Mouse (Mus musculus) heart, embryonic 11.5 days (tissue): ENCODE results near the gene Lrsam1. TPM values are rescaled to one million over a fixed set of nuclear protein-coding genes. Genes with fewer than 3 reads are reported as not detected.
A peak's percentile ranks its signal among the peaks of the same experiment; 100 is the strongest.

ENCODE experiments used
- ATAC-seq: fragments of 200-750 bp; cut with Nextera tagmentation; replicated peaks from 2 replicates; pipeline ENCODE4 v1.8.0; 2017; ENCODE audit warnings: moderate library complexity; ENCODE audit not compliant: insufficient number of reproducible peaks, low FRiP score, low TSS enrichment
- H3K27ac ChIP-seq: fragments of 300-500 bp; sonication (generic); 2 replicates; pipeline ENCODE4 v1.5.1; 2014; ENCODE audit warnings: mild to moderate bottlenecking, low read depth, low read length
- H3K27me3 ChIP-seq: fragments of 300-500 bp; sonication (generic); 2 replicates; pipeline ENCODE4 v1.6.1; 2014; ENCODE audit warnings: mild to moderate bottlenecking, low read length, mixed read lengths; ENCODE audit not compliant: control insufficient read depth, insufficient read depth
- H3K36me3 ChIP-seq: fragments of 300-500 bp; sonication (generic); 2 replicates; pipeline ENCODE4 v1.6.1; 2014; ENCODE audit warnings: mild to moderate bottlenecking, low read length, moderate library complexity, mixed read lengths; ENCODE audit not compliant: control insufficient read depth, insufficient read depth
- H3K4me1 ChIP-seq: fragments of 300-500 bp; sonication (generic); 2 replicates; pipeline ENCODE4 v1.6.1; 2014; ENCODE audit warnings: low read length; ENCODE audit not compliant: control insufficient read depth, insufficient read depth
- H3K4me2 ChIP-seq: fragments of 300-500 bp; sonication (generic); 2 replicates; pipeline ENCODE4 v1.6.1; 2014; ENCODE audit warnings: mild to moderate bottlenecking, moderate library complexity
- H3K4me3 ChIP-seq: fragments of 300-500 bp; sonication (generic); 2 replicates; pipeline ENCODE4 v1.5.1; 2014; ENCODE audit warnings: low read depth, low read length
- H3K9ac ChIP-seq: fragments of 300-500 bp; sonication (generic); 2 replicates; pipeline ENCODE4 v1.6.1; 2014; ENCODE audit warnings: mild to moderate bottlenecking, low read depth, low read length, moderate library complexity
- H3K9me3 ChIP-seq: fragments of 300-500 bp; sonication (generic); replicated peaks from 2 replicates; pipeline ENCODE4 v1.6.1; 2016; ENCODE audit warnings: low read length; ENCODE audit not compliant: control insufficient read depth
- WGBS: fragments of 180-500 bp; shearing (Covaris S2); extraction: QIAGEN DNeasy Blood & Tissue Kit; methylation state at CpG from one replicate; pipeline ENCODE4 v1.1.7; 2014; ENCODE audit not compliant: insufficient replicate concordance; 5-methylcytosine and 5-hydroxymethylcytosine counted together
- polyA plus RNA-seq: library from polyadenylated mRNA; unstranded; fragments of >200 nt; fragmentation: Nextera tagmentation; extraction: Ambion mirVana; gene quantifications from 2 replicates; pipeline ENCODE4 v1.2.1, GENCODE M21; 2014

Gene Lrsam1
- polyA plus RNA-seq, 1 experiment from 2014 or later = 6.7 TPM

GRCm38 (mm10) chr2:32978675-32979074 is 17.3 kb upstream of the Lrsam1 start:
- H3K4me1 ChIP-seq = peaks cover 6% of the 10 kb centered on the region
- WGBS = 46% methylated on average over 3 of the region's 3 CpGs
- H3K4me2 ChIP-seq = no peak overlapping the region
- no peaks in the 10 kb centered on the region for H3K9me3 ChIP-seq
- H3K27me3 ChIP-seq = no peaks in the 10 kb centered on the region
- ATAC-seq = no peak
- H3K36me3 ChIP-seq = peaks cover under 1% of the 10 kb centered on the region; the same call in 1 of the 2 replicates
- no peak overlapping the region for H3K9ac ChIP-seq
- H3K27ac ChIP-seq = no peak overlapping the region
- H3K4me3 ChIP-seq = no peak overlapping the region

- no peak for ATAC-seq
- peaks cover 6% of the 10 kb centered on the region for H3K4me1 ChIP-seq
- no peak overlapping the region for H3K9ac ChIP-seq
- peaks cover 3% of the 10 kb centered on the region; the same call in 1 of the 2 replicates for H3K36me3 ChIP-seq
- H3K27me3 ChIP-seq = no peaks in the 10 kb centered on the region
- no peak overlapping the region for H3K27ac ChIP-seq
- 76% methylated on average over 5 of the region's 5 CpGs for WGBS
- H3K9me3 ChIP-seq = no peaks in the 10 kb centered on the region
- H3K4me3 ChIP-seq = no peak overlapping the region
- H3K4me2 ChIP-seq = no peak overlapping the region
These were observed 15.7 kb upstream of the Lrsam1 start for GRCm38 (mm10) chr2:32977114-32977513.

- WGBS = 86% methylated on average over 8 of the region's 8 CpGs
- no peak for ATAC-seq
- Histone ChIP-seq H3K27ac (no peak overlapping the region), H3K4me2 (no peak overlapping the region), H3K27me3 (no peaks in the 10 kb centered on the region), H3K9ac (no peak overlapping the region), H3K4me3 (no peak overlapping the region), H3K36me3 (peaks cover 3% of the 10 kb centered on the region; the same call in 1 of the 2 replicates), H3K4me1 (peaks cover 3% of the 10 kb centered on the region), H3K9me3 (no peaks in the 10 kb centered on the region)
These were observed 12.8 kb upstream of the Lrsam1 start for GRCm38 (mm10) chr2:32974216-32974615.

GRCm38 (mm10) chr2:32971235-32971634 is 9.8 kb upstream of the Lrsam1 start:
- Histone ChIP-seq H3K27ac (no peak overlapping the region), H3K4me1 (peaks cover 11% of the 10 kb centered on the region), H3K27me3 (no peaks in the 10 kb centered on the region), H3K4me2 (no peak overlapping the region), H3K9ac (no peak overlapping the region), H3K9me3 (no peaks in the 10 kb centered on the region), H3K36me3 (peaks cover 3% of the 10 kb centered on the region; the same call in 1 of the 2 replicates), H3K4me3 (no peak overlapping the region)
- no peak for ATAC-seq
- 49% methylated on average over 9 of the region's 9 CpGs for WGBS

- no peaks in the 10 kb centered on the region for H3K27me3 ChIP-seq
- WGBS = 64% methylated on average over 8 of the region's 8 CpGs
- 0 out of 2 replicates have a peak overlapping the region, but pooled peaks have one; percentile 22 for H3K9ac ChIP-seq
- H3K4me3 ChIP-seq = no peak overlapping the region
- H3K9me3 ChIP-seq = no peaks in the 10 kb centered on the region
- peaks cover 9% of the 10 kb centered on the region; the same call in 1 of the 2 replicates for H3K36me3 ChIP-seq
- H3K4me2 ChIP-seq = peak overlapping the region; percentile 20
- H3K27ac ChIP-seq = peak overlapping the region; percentile 50
- peaks cover 11% of the 10 kb centered on the region; the same call in 1 of the 2 replicates for H3K4me1 ChIP-seq
- no peak for ATAC-seq
These were observed 7.9 kb upstream of the Lrsam1 start for GRCm38 (mm10) chr2:32969326-32969725.

- Histone ChIP-seq H3K4me2 (peak overlapping the region; percentile 90; the same call in 1 of the 2 replicates), H3K36me3 (peaks cover 10% of the 10 kb centered on the region; the same call in 1 of the 2 replicates), H3K27ac (no peak overlapping the region), H3K27me3 (no peaks in the 10 kb centered on the region), H3K9me3 (no peaks in the 10 kb centered on the region), H3K4me3 (no peak overlapping the region), H3K9ac (0 out of 2 replicates have a peak overlapping the region, but pooled peaks have one; percentile 86), H3K4me1 (peaks cover 22% of the 10 kb centered on the region; the same call in 1 of the 2 replicates)
- no peak for ATAC-seq
- WGBS = 78% methylated on average over 9 of the region's 9 CpGs
These were observed 6.7 kb upstream of the Lrsam1 start for GRCm38 (mm10) chr2:32968024-32968614.

- H3K9ac ChIP-seq = peak overlapping the region; percentile 86
- ATAC-seq = peak; percentile 81
- H3K4me3 ChIP-seq = peak overlapping the region; percentile 70
- no peaks in the 10 kb centered on the region for H3K27me3 ChIP-seq
- H3K36me3 ChIP-seq = peaks cover 15% of the 10 kb centered on the region; the same call in 1 of the 2 replicates
- H3K4me1 ChIP-seq = peaks cover 26% of the 10 kb centered on the region; the same call in 1 of the 2 replicates
- H3K4me2 ChIP-seq = peak overlapping the region; percentile 90
- no peaks in the 10 kb centered on the region for H3K9me3 ChIP-seq
- peak overlapping the region; percentile 97 for H3K27ac ChIP-seq
- WGBS = 1% methylated on average over 55 of the region's 55 CpGs
These were observed 5.5 kb upstream of the Lrsam1 start for GRCm38 (mm10) chr2:32966689-32967631.

GRCm38 (mm10) chr2:32966184-32966688 is 4.8 kb upstream of the Lrsam1 start:
- ATAC-seq = no peak

More at GRCm38 (mm10) chr2:32966184-32966688, 4.8 kb upstream of the Lrsam1 start:
- Histone ChIP-seq H3K36me3 (peaks cover 15% of the 10 kb centered on the region; the same call in 1 of the 2 replicates), H3K9me3 (no peaks in the 10 kb centered on the region), H3K4me1 (peaks cover 26% of the 10 kb centered on the region; the same call in 1 of the 2 replicates), H3K27me3 (no peaks in the 10 kb centered on the region), H3K4me3 (peak overlapping the region; percentile 70), H3K27ac (peak overlapping the region; percentile 97), H3K9ac (peak overlapping the region; percentile 86), H3K4me2 (peak overlapping the region; percentile 90)
- WGBS = 10% methylated on average over 13 of the region's 13 CpGs
